Mouse (Mus musculus) T-helper 1 cell (primary cell): ENCODE measurements at regions not wholly inside any gene's neighbourhood (a gene's known extent, or its start where the extent isn't known, plus 50 kb on each side); places are given as distances from the start of the nearest gene placed in this dataset.

Experiments used
- in situ Hi-C: fragments of 300-600 bp; cut with MboI, MseI; formaldehyde crosslinking; loops from one replicate; pipeline ENCODE4 v1.15.1; 2025; ENCODE audit warnings: high pct_unique_total_duplicates

GRCm38 (mm10) chr7:58557535-58557934 is 98.4 kb upstream of the Atp10a start:
- in situ Hi-C loops = no loop called here

- in situ Hi-C loops = no loop called here
These were observed 87.2 kb upstream of the Atp10a start for GRCm38 (mm10) chr7:58568807-58569206.

GRCm38 (mm10) chr7:58584241-58584820 is 71.6 kb upstream of the Atp10a start:
- in situ Hi-C loops = loop anchor here (10.0 kb wide), 1 partner anchor 500 kb away; no protein-coding TSS in a partner anchor

GRCm38 (mm10) chr7:58585626-58586256 is 70.2 kb upstream of the Atp10a start:
- in situ Hi-C loops = loop anchor here (10.0 kb wide), 1 partner anchor 499 kb away; no protein-coding TSS in a partner anchor

- in situ Hi-C loops = no loop called here
These were observed 60.0 kb upstream of the Atp10a start for GRCm38 (mm10) chr7:58595951-58596350.
